Mouse (Mus musculus): ENCODE results near the gene Trabd2b. TPM values are rescaled to one million over a fixed set of nuclear protein-coding genes. Genes with fewer than 3 reads are reported as not detected.
A peak's percentile ranks its signal among the peaks of the same experiment; 100 is the strongest.

Trabd2b gene
- polyA plus RNA-seq, 1 experiment from 2014 or later, result 0.65 TPM

GRCm38 (mm10) chr4:114513149-114513548 is 106.6 kb downstream of the Trabd2b start:
- H3K27me3 ChIP-seq (replicated peaks), result no peaks in the 10 kb centered on the region
- H3K27ac ChIP-seq, result no peak overlapping the region
- no peak for ATAC-seq (replicated peaks)
- H3K4me3 ChIP-seq, result no peak overlapping the region
- no peaks in the 10 kb centered on the region for H3K9me3 ChIP-seq
- H3K4me1 ChIP-seq, result no peaks in the 10 kb centered on the region
- H3K4me2 ChIP-seq, result no peak overlapping the region
- no peak overlapping the region for H3K9ac ChIP-seq
- no peaks in the 10 kb centered on the region for H3K36me3 ChIP-seq (replicated peaks)

- Histone ChIP-seq H3K36me3 (replicated peaks) (no peaks in the 10 kb centered on the region), H3K27me3 (replicated peaks) (no peaks in the 10 kb centered on the region), H3K9me3 (no peaks in the 10 kb centered on the region), H3K4me2 (no peak overlapping the region), H3K4me1 (no peaks in the 10 kb centered on the region), H3K4me3 (no peak overlapping the region), H3K27ac (no peak overlapping the region), H3K9ac (no peak overlapping the region)
- 81% methylated on average over 5 of the region's 5 CpGs for WGBS
- no peak for ATAC-seq (replicated peaks)
Measured at GRCm38 (mm10) chr4:114515330-114515771, 108.8 kb downstream of the Trabd2b start.

- Histone ChIP-seq H3K4me2 (no peak overlapping the region), H3K9ac (no peak overlapping the region), H3K36me3 (replicated peaks) (no peaks in the 10 kb centered on the region), H3K9me3 (no peaks in the 10 kb centered on the region), H3K27me3 (replicated peaks) (no peaks in the 10 kb centered on the region), H3K27ac (no peak overlapping the region), H3K4me1 (no peaks in the 10 kb centered on the region), H3K4me3 (no peak overlapping the region)
- peak; percentile 37; the same call in 1 of the 2 replicates for ATAC-seq (replicated peaks)
- WGBS, result 41% methylated on average over 4 of the region's 4 CpGs
Measured at GRCm38 (mm10) chr4:114516651-114517050, 110.1 kb downstream of the Trabd2b start.

- H3K27ac ChIP-seq, result no peak overlapping the region
- no peak overlapping the region for H3K4me3 ChIP-seq
- no peaks in the 10 kb centered on the region for H3K4me1 ChIP-seq
- H3K27me3 ChIP-seq (replicated peaks), result no peaks in the 10 kb centered on the region
- H3K9me3 ChIP-seq, result no peaks in the 10 kb centered on the region
- H3K4me2 ChIP-seq, result no peak overlapping the region
- no peaks in the 10 kb centered on the region for H3K36me3 ChIP-seq (replicated peaks)
- no peak for ATAC-seq (replicated peaks)
- whole genome bisulfite sequencing, result 86% methylated on average over 3 of the region's 3 CpGs
- no peak overlapping the region for H3K9ac ChIP-seq
Measured at GRCm38 (mm10) chr4:114518061-114518460, 111.5 kb downstream of the Trabd2b start.

- Histone ChIP-seq H3K27ac (no peak overlapping the region), H3K4me3 (no peak overlapping the region), H3K27me3 (replicated peaks) (no peaks in the 10 kb centered on the region), H3K9me3 (no peaks in the 10 kb centered on the region), H3K4me2 (no peak overlapping the region), H3K36me3 (replicated peaks) (no peaks in the 10 kb centered on the region), H3K9ac (no peak overlapping the region), H3K4me1 (no peaks in the 10 kb centered on the region)
- WGBS, result 92% methylated on average over 1 of the region's 1 CpGs
- ATAC-seq (replicated peaks), result no peak
Measured at GRCm38 (mm10) chr4:114518571-114518970, 112.0 kb downstream of the Trabd2b start.

GRCm38 (mm10) chr4:114519321-114519720 is 112.8 kb downstream of the Trabd2b start:
- H3K9me3 ChIP-seq, result no peaks in the 10 kb centered on the region
- H3K27me3 ChIP-seq (replicated peaks), result no peaks in the 10 kb centered on the region
- 90% methylated on average over 4 of the region's 4 CpGs for WGBS
- no peak overlapping the region for H3K27ac ChIP-seq
- H3K36me3 ChIP-seq (replicated peaks), result no peaks in the 10 kb centered on the region
- H3K4me1 ChIP-seq, result no peaks in the 10 kb centered on the region
- H3K4me3 ChIP-seq, result no peak overlapping the region
- no peak overlapping the region for H3K4me2 ChIP-seq
- ATAC-seq (replicated peaks), result no peak
- no peak overlapping the region for H3K9ac ChIP-seq

- WGBS, result 94% methylated on average over 3 of the region's 3 CpGs
- Histone ChIP-seq H3K9me3 (no peaks in the 10 kb centered on the region), H3K27ac (no peak overlapping the region), H3K9ac (no peak overlapping the region), H3K27me3 (replicated peaks) (no peaks in the 10 kb centered on the region), H3K4me2 (no peak overlapping the region), H3K4me3 (no peak overlapping the region), H3K4me1 (no peaks in the 10 kb centered on the region), H3K36me3 (replicated peaks) (no peaks in the 10 kb centered on the region)
- no peak for ATAC-seq (replicated peaks)
Measured at GRCm38 (mm10) chr4:114519966-114520365, 113.4 kb downstream of the Trabd2b start.

GRCm38 (mm10) chr4:114523335-114524188 is 117.0 kb downstream of the Trabd2b start:
- Histone ChIP-seq H3K36me3 (replicated peaks) (no peaks in the 10 kb centered on the region), H3K27ac (no peak overlapping the region), H3K9me3 (no peaks in the 10 kb centered on the region), H3K4me1 (no peaks in the 10 kb centered on the region), H3K4me2 (no peak overlapping the region), H3K27me3 (replicated peaks) (no peaks in the 10 kb centered on the region), H3K9ac (no peak overlapping the region), H3K4me3 (no peak overlapping the region)
- WGBS, result 84% methylated on average over 5 of the region's 5 CpGs
- no peak for ATAC-seq (replicated peaks)

- Histone ChIP-seq H3K9ac (no peak overlapping the region), H3K36me3 (replicated peaks) (no peaks in the 10 kb centered on the region), H3K27ac (no peak overlapping the region), H3K4me1 (no peaks in the 10 kb centered on the region), H3K4me3 (no peak overlapping the region), H3K4me2 (no peak overlapping the region), H3K9me3 (no peaks in the 10 kb centered on the region), H3K27me3 (replicated peaks) (no peaks in the 10 kb centered on the region)
- 45% methylated on average over 6 of the region's 6 CpGs for WGBS
- ATAC-seq (replicated peaks), result no peak
Measured at GRCm38 (mm10) chr4:114531591-114531990, 125.1 kb downstream of the Trabd2b start.

- Histone ChIP-seq H3K4me1 (no peaks in the 10 kb centered on the region), H3K9ac (no peak overlapping the region), H3K27ac (no peak overlapping the region), H3K4me3 (no peak overlapping the region), H3K27me3 (replicated peaks) (no peaks in the 10 kb centered on the region), H3K4me2 (no peak overlapping the region), H3K36me3 (replicated peaks) (no peaks in the 10 kb centered on the region), H3K9me3 (no peaks in the 10 kb centered on the region)
- ATAC-seq (replicated peaks), result no peak
- WGBS, result 82% methylated on average over 4 of the region's 4 CpGs
Measured at GRCm38 (mm10) chr4:114533894-114534754, 127.6 kb downstream of the Trabd2b start.

- no peak overlapping the region for H3K9ac ChIP-seq
- H3K27me3 ChIP-seq (replicated peaks), result no peaks in the 10 kb centered on the region
- H3K4me3 ChIP-seq, result no peak overlapping the region
- H3K9me3 ChIP-seq, result no peaks in the 10 kb centered on the region
- H3K4me2 ChIP-seq, result no peak overlapping the region
- no peaks in the 10 kb centered on the region for H3K4me1 ChIP-seq
- H3K36me3 ChIP-seq (replicated peaks), result no peaks in the 10 kb centered on the region
- no peak overlapping the region for H3K27ac ChIP-seq
- 78% methylated on average over 6 of the region's 6 CpGs for WGBS
- no peak for ATAC-seq (replicated peaks)
Measured at GRCm38 (mm10) chr4:114537376-114537974, 131.0 kb downstream of the Trabd2b start.

GRCm38 (mm10) chr4:114540031-114540430 is 133.5 kb downstream of the Trabd2b start:
- Histone ChIP-seq H3K4me1 (no peaks in the 10 kb centered on the region), H3K9ac (no peak overlapping the region), H3K27me3 (replicated peaks) (no peaks in the 10 kb centered on the region), H3K27ac (no peak overlapping the region), H3K9me3 (no peaks in the 10 kb centered on the region), H3K4me2 (no peak overlapping the region), H3K36me3 (replicated peaks) (no peaks in the 10 kb centered on the region), H3K4me3 (no peak overlapping the region)
- ATAC-seq (replicated peaks), result no peak
- 95% methylated on average over 7 of the region's 7 CpGs for WGBS

Data from midbrain, embryonic 15.5 days (tissue).